Mouse (Mus musculus) E14TG2a.4 (cell line): ENCODE measurements at regions not wholly inside any gene's neighbourhood (a gene's known extent, or its start where the extent isn't known, plus 50 kb on each side); places are given as distances from the start of the nearest gene placed in this dataset.

Source experiments
- H3K27me3 ChIP-seq: 2 replicates; pipeline ENCODE4 v1.6.1; 2014; ENCODE audit warnings: low read length, control low read depth; ENCODE audit not compliant: insufficient read depth
- H3K36me3 ChIP-seq: 2 replicates; pipeline ENCODE4 v1.6.1; 2014; ENCODE audit warnings: low read length, control low read depth; ENCODE audit not compliant: insufficient read depth
- H3K4me1 ChIP-seq: replicated peaks from 2 replicates; pipeline ENCODE4 v1.6.1; 2014; ENCODE audit warnings: low read depth, low read length, control low read depth
- H3K4me3 ChIP-seq: replicated peaks from 2 replicates; pipeline ENCODE4 v1.5.1; 2014; ENCODE audit warnings: mild to moderate bottlenecking, low read length
- H3K9me3 ChIP-seq: 2 replicates; pipeline ENCODE4 v1.6.1; 2014; ENCODE audit warnings: low read length, control low read depth
- CTCF ChIP-seq: conservative IDR thresholded peaks from 2 replicates; pipeline ENCODE4 v1.5.1; 2014; ENCODE audit warnings: low read length
- NANOG ChIP-seq: IDR thresholded peaks from 2 replicates; pipeline ENCODE4 v1.6.1; 2014; ENCODE audit warnings: borderline replicate concordance, low read length, mixed read lengths
- POU5F1 ChIP-seq: IDR thresholded peaks from 2 replicates; pipeline ENCODE4 v1.6.1; 2014; ENCODE audit warnings: low read length, borderline replicate concordance

DNA sequence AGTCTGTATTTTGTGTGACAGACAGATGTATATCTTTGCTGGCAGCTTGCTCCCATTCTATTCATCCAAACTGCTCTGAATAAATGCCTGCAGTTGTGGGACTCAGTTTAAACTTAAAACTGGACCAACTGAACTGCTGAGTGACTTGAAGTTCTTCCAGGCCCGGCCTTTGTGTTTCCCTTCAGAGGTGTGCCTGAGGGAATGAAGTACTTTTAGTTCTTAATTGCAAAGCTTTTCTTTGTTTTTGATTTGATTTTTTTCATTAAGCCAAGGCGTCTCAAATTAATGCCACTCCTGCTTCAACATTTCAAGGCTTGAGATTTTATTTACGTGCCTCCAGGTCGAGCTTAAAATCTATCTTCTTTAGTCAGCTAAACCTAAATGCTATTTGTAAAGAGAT lies 446.4 kb downstream of the Btbd3 start:
- H3K9me3 ChIP-seq: no peaks in the 10 kb centered on the region
- H3K36me3 ChIP-seq: no peaks in the 10 kb centered on the region
- H3K4me3 ChIP-seq: no peak overlapping the region
- H3K27me3 ChIP-seq: no peaks in the 10 kb centered on the region
- TF ChIP-seq NANOG: no peak
- no peak for TF ChIP-seq CTCF
- TF ChIP-seq POU5F1: no peak
- no peaks in the 10 kb centered on the region for H3K4me1 ChIP-seq

DNA sequence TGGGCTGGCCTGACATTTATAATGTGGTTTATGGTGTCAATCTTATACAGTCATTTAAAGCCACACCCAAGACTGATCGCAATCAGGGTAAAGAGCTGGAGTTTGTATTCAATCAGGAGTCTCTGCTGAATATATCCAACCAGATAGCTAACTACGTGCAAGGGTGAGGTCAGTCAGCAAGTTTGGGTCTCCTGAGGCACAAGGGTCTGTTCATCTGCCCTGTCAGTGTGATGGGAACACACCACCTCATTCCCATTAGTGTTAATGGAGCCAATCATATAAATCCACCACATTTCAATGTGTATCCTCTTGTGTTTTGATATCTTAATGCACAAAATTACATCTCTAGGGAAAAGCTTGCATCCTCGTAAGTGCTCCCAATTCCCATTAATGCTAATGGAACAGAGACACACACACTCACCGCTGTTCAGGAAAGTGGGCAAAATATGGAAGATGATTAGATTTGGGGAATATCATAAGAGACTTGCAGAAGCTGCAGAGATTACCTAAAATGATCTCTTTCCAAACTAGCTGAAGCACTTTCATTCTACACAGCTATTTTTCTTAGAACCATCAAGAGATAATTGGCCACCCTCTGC lies 447.7 kb downstream of the Btbd3 start:
- H3K4me3 ChIP-seq: no peak overlapping the region
- H3K9me3 ChIP-seq: no peaks in the 10 kb centered on the region
- no peaks in the 10 kb centered on the region for H3K4me1 ChIP-seq
- H3K27me3 ChIP-seq: no peaks in the 10 kb centered on the region
- no peak for TF ChIP-seq POU5F1
- no peak for TF ChIP-seq NANOG
- no peak for TF ChIP-seq CTCF
- no peaks in the 10 kb centered on the region for H3K36me3 ChIP-seq

DNA sequence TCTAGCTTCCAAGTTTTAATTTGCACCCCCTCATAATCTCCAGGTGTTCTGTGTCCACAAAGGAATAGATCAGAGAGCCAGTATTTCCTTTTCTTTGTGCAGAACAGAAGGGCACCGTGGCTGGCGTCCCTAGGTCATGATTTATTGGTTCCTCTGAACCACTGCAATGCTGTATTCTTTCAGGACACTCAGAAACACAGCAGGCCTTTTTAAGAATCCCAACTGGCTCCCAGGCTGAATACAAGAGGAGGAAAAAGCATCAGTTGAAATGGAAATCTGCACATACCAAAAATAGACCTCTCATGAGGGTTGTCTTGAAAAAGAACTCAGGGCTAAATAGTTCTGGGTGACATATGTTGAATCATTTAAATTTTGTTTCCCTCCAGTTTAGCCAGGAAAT lies 452.4 kb downstream of the Btbd3 start:
- Histone ChIP-seq H3K9me3 (no peaks in the 10 kb centered on the region), H3K4me1 (no peaks in the 10 kb centered on the region), H3K27me3 (no peaks in the 10 kb centered on the region), H3K4me3 (no peak overlapping the region), H3K36me3 (no peaks in the 10 kb centered on the region)
- TF ChIP-seq CTCF (no peak), POU5F1 (no peak), NANOG (no peak)

DNA sequence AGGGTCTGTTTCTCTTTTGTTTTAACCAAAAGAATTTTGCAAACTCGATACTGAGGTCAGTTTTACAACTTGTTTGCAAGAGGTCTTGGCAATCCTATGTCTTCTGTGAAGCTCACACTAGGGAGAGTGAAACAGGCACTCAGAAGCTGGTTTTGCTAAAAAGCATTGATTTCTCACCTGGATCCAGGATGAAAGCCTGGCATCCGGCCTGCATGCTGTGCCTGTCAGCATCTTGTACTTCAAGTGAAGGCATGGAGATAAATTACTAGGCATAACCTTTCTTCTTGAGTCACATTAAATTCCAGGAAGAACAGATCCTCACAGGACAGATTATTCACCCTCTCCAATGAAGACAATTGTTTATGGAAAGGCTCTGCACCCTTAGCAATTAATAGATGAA lies 477.5 kb downstream of the Btbd3 start:
- H3K27me3 ChIP-seq: no peaks in the 10 kb centered on the region
- H3K9me3 ChIP-seq: no peaks in the 10 kb centered on the region
- H3K36me3 ChIP-seq: no peaks in the 10 kb centered on the region
- no peaks in the 10 kb centered on the region for H3K4me1 ChIP-seq
- no peak for TF ChIP-seq POU5F1
- no peak for TF ChIP-seq NANOG
- TF ChIP-seq CTCF: no peak
- H3K4me3 ChIP-seq: no peak overlapping the region

DNA sequence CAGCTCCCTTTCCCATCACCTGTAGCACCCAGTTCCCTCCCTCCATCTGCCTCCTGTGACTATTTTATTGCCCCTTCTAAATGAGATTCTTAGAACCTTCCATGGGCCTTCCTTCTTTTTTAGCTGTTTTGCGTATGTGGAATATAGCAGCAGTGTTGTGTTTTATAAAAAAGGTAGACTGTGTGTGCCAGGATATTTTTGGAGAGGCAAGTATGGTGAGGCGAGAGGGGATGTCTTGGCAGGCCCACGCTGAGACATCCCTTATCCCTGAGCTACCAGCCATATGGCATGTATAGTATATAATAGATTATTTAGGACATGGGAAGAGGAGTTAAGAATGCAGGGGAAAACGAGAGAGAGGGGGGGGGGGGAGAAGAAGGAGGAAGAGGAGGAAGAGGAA lies 488.4 kb downstream of the Btbd3 start:
- Histone ChIP-seq H3K4me1 (no peaks in the 10 kb centered on the region), H3K27me3 (no peaks in the 10 kb centered on the region), H3K4me3 (no peak overlapping the region), H3K9me3 (no peaks in the 10 kb centered on the region), H3K36me3 (no peaks in the 10 kb centered on the region)
- no peak for TF ChIP-seq NANOG
- TF ChIP-seq POU5F1: no peak
- no peak for TF ChIP-seq CTCF

DNA sequence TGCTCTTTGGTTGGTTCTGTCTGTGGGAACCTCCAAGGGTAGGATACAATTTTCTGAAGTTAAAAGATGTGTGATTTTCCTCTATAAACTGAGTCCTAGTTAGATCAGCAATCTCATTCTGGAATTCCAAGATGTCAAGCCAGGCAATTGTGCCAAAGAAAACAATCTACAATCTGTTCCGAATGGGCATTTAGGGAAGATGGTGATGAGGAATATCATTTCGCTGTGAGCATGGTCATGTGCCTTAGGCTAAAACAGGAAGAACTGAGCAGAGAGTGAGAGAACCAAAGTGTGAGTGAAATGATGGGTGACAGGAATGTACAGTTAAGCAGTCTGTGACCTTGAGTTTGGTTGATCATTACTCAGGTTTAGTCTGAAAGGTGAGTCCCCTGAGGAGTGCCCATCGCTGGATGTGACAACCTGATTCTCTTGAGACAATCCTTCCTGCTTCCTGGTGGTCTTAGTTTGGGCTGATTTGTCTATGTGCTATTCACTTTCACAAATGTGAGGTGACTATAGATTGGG lies 504.1 kb downstream of the Btbd3 start:
- H3K27me3 ChIP-seq: no peaks in the 10 kb centered on the region
- no peaks in the 10 kb centered on the region for H3K36me3 ChIP-seq
- H3K4me1 ChIP-seq: no peaks in the 10 kb centered on the region
- no peak overlapping the region for H3K4me3 ChIP-seq
- no peak for TF ChIP-seq CTCF
- no peak for TF ChIP-seq NANOG
- TF ChIP-seq POU5F1: no peak
- no peaks in the 10 kb centered on the region for H3K9me3 ChIP-seq

DNA sequence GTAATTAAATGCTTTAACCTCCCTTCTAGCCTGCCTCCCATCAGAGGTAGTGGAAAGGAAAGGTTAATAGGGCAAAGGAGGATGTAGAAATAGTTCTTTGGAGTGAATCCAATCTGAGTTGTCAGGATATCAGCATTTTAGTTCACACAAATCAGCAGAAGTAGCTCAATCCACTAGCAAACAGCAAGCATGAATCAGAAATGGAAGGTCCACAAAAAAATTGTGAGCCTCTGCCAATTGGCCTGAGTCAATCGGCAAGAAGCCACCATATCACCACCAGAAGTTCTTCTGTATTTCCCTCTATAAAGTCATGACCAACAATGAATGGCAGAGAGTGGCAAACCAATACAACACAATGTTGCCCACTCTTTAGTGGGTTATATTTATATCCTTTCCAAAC lies 505.0 kb downstream of the Btbd3 start:
- Histone ChIP-seq H3K9me3 (no peaks in the 10 kb centered on the region), H3K36me3 (no peaks in the 10 kb centered on the region), H3K27me3 (no peaks in the 10 kb centered on the region), H3K4me1 (no peaks in the 10 kb centered on the region), H3K4me3 (no peak overlapping the region)
- TF ChIP-seq CTCF (no peak), NANOG (no peak), POU5F1 (no peak)

DNA sequence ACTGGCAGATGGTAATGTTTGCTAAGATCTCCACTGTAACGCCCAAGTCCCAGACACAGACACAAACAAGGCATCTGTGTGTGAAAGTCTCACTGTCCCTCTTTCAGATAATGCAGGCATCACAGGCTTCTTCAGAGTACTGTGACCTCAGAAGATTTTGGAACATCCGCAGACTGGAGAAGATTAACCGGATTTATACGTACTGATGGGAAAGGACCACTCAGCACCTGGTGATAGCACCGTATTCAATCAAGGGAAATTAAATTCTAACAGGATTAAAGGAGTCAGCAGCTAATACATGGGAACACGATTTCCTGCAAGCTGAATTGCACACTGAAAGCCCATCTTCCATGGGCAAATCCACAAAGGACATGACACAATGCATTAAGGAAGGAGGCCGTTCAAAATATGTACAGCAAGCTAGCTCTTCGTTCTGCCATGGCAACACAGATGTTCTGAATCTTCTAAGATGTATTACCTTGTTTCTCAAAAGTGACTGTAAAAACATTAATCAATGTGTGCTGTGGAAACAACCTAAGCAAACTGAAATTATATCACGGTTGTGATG lies 510.0 kb downstream of the Btbd3 start:
- Histone ChIP-seq H3K27me3 (no peaks in the 10 kb centered on the region), H3K36me3 (no peaks in the 10 kb centered on the region), H3K4me3 (no peak overlapping the region), H3K9me3 (no peaks in the 10 kb centered on the region), H3K4me1 (no peaks in the 10 kb centered on the region)
- TF ChIP-seq NANOG: no peak
- no peak for TF ChIP-seq POU5F1
- TF ChIP-seq CTCF: no peak

DNA sequence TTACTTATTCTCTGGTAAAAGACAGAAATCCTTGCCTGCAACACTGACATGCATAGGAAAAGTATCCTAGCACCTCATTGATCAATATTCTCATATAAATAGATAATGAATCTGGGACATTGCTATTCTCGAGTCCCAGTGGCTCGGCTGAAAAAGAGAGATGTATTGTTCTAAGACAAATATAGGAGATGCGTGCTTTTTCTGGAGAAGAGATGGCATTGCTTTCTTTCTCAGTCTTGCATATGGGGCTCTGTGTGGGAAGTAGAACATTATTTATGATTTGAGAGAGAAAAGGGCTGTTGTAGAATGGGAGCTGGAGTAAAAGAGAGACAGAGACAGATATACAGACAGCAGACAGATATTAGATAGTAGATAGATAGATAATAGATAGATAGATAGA lies 527.4 kb downstream of the Btbd3 start:
- peaks cover 6% of the 10 kb centered on the region for H3K9me3 ChIP-seq
- TF ChIP-seq NANOG (no peak), POU5F1 (no peak), CTCF (no peak)
- H3K4me1 ChIP-seq: no peaks in the 10 kb centered on the region
- no peaks in the 10 kb centered on the region for H3K36me3 ChIP-seq
- H3K4me3 ChIP-seq: no peak overlapping the region
- H3K27me3 ChIP-seq: no peaks in the 10 kb centered on the region
